Mouse (Mus musculus) small intestine, adult 2 months (tissue): ENCODE data around the gene Setd7. TPM values are rescaled to one million over a fixed set of nuclear protein-coding genes. Genes with fewer than 3 reads are reported as not detected.

Experiments
- H3K27ac ChIP-seq: fragments of 200-500 bp; 2 replicates; pipeline ENCODE4 v1.5.1; 2012; ENCODE audit warnings: low read depth, low read length, control low read depth, inconsistent platforms; ENCODE audit not compliant: insufficient read depth
- H3K27me3 ChIP-seq: fragments of 200-500 bp; 2 replicates; pipeline ENCODE4 v1.6.1; 2012; ENCODE audit warnings: mild to moderate bottlenecking, moderate library complexity, low read length, inconsistent platforms; ENCODE audit not compliant: control insufficient read depth, insufficient read depth
- H3K36me3 ChIP-seq: fragments of 200-500 bp; 2 replicates; pipeline ENCODE4 v1.6.1; 2012; ENCODE audit warnings: mild to moderate bottlenecking, low read length, control low read depth, inconsistent platforms; ENCODE audit not compliant: control insufficient read depth, insufficient read depth
- H3K4me1 ChIP-seq: fragments of 200-500 bp; 2 replicates; pipeline ENCODE4 v1.6.1; 2012; ENCODE audit warnings: low read length, inconsistent platforms, mixed read lengths; ENCODE audit not compliant: control insufficient read depth, insufficient read depth, insufficient read length
- H3K4me3 ChIP-seq: fragments of 200-500 bp; 2 replicates; pipeline ENCODE4 v1.5.1; 2012; ENCODE audit warnings: low read depth, mild to moderate bottlenecking, control low read depth, inconsistent platforms, low read length, moderate library complexity
- CTCF ChIP-seq: fragments of 200-500 bp; IDR thresholded peaks from 2 replicates; pipeline ENCODE4 v1.5.1; 2012; ENCODE audit warnings: low read depth, mild to moderate bottlenecking, control low read depth, inconsistent platforms, low read length, moderate library complexity, mixed read lengths; ENCODE audit not compliant: insufficient replicate concordance, insufficient read length; ENCODE audit errors: extremely low read depth
- POLR2A ChIP-seq: fragments of 200-500 bp; IDR thresholded peaks from 2 replicates; pipeline ENCODE4 v1.6.1; 2012; ENCODE audit warnings: low read depth, mild to moderate bottlenecking, control low read depth, inconsistent platforms, low read length, moderate library complexity
- WGBS: fragments of 180-500 bp; shearing (Covaris S2); methylation state at CpG from one replicate; pipeline ENCODE4 v1.1.7; 2018; 5-methylcytosine and 5-hydroxymethylcytosine counted together
- polyA plus RNA-seq: library from polyadenylated mRNA; depleted of rRNA; stranded (reverse); fragments of >200 nt; gene quantifications from 2 replicates; pipeline ENCODE4 v1.2.3, GENCODE M21; 2012

Gene Setd7
- polyA plus RNA-seq, 1 experiment, result 8.9 TPM

DNA sequence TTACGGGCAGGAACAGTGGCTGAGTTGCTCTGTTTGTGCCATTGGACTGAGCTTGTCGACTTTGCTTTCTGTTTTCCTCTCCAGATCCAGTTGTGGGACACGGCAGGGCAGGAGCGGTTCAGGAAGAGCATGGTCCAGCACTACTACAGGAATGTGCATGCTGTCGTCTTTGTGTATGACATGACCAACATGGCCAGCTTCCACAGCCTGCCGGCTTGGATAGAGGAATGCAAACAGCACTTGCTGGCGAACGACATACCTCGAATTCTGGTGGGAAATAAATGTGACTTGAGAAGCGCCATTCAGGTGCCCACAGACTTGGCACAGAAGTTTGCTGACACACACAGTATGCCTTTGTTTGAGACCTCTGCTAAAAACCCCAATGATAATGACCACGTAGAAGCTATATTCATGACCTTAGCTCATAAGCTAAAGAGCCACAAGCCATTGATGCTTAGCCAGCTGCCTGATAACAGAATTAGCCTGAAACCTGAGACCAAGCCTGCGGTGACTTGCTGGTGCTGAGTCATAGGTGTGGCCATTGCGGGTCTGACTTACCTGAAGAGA is 67.3 kb downstream of the Setd7 start:
- WGBS, result 79% methylated on average over 13 of the region's 13 CpGs
- H3K4me1 ChIP-seq, result no peaks in the 10 kb centered on the region
- no peak overlapping the region for H3K27ac ChIP-seq
- H3K27me3 ChIP-seq, result no peaks in the 10 kb centered on the region
- TF ChIP-seq POLR2A (no peak), CTCF (no peak)
- H3K4me3 ChIP-seq, result no peak overlapping the region
- H3K36me3 ChIP-seq, result peaks cover 13% of the 10 kb centered on the region

GRCm38 (mm10) chr3:51490088-51490753 is 70.5 kb downstream of the Setd7 start:
- WGBS, result 87% methylated on average over 7 of the region's 7 CpGs
- Histone ChIP-seq H3K4me3 (no peak overlapping the region), H3K4me1 (peaks cover 4% of the 10 kb centered on the region; the same call in 1 of the 2 replicates), H3K36me3 (peaks cover 12% of the 10 kb centered on the region), H3K27me3 (no peaks in the 10 kb centered on the region), H3K27ac (no peak overlapping the region)
- TF ChIP-seq POLR2A, result no peak
- no peak for TF ChIP-seq CTCF

DNA sequence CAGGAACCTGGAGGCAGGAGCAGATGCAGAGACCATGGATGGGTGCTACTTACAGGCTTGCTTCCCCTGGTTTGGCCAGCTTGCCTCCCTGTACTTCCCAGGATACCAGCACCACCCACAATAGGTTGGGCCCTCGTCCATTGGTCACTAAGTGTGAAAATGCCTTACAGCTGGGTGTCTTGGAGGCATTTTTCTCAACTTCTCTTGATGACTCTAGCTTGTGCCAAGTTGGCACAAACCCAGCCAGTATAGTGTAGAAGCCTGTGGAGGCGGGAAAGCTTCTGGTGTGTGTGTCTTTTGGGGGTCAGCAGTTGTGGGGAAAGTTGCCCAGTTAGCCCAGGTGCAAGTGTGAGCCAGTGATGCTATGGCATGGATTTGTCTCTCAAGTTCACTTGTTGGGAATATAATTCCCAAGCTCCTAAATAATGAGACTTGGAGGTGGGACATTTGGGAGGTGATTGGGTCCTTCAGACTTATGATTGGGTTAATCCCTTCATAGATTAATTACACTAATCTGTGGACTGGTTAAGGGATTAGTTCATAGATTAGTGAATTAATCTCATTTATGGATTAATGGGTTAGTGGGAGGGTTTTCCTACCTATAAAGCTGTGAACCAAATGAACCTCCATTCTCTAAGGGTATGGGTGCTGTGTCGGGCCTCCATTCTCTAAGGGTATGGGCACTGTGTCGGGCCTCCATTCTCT is 74.0 kb downstream of the Setd7 start:
- WGBS, result 81% methylated on average over 4 of the region's 4 CpGs
- H3K27ac ChIP-seq, result no peak overlapping the region
- TF ChIP-seq POLR2A (no peak), CTCF (no peak)
- no peak overlapping the region for H3K4me3 ChIP-seq
- H3K4me1 ChIP-seq, result peaks cover 4% of the 10 kb centered on the region; the same call in 1 of the 2 replicates
- peaks cover 1% of the 10 kb centered on the region; the same call in 1 of the 2 replicates for H3K36me3 ChIP-seq
- H3K27me3 ChIP-seq, result no peaks in the 10 kb centered on the region

- no peak overlapping the region for H3K27ac ChIP-seq
- no peak overlapping the region for H3K4me3 ChIP-seq
- peaks cover 4% of the 10 kb centered on the region; the same call in 1 of the 2 replicates for H3K4me1 ChIP-seq
- no peak for TF ChIP-seq CTCF
- TF ChIP-seq POLR2A, result no peak
- H3K27me3 ChIP-seq, result no peaks in the 10 kb centered on the region
- peaks cover 1% of the 10 kb centered on the region; the same call in 1 of the 2 replicates for H3K36me3 ChIP-seq
- WGBS, result 33% methylated on average over 4 of the region's 4 CpGs
Observed at GRCm38 (mm10) chr3:51485347-51485746, 75.3 kb downstream of the Setd7 start.

DNA sequence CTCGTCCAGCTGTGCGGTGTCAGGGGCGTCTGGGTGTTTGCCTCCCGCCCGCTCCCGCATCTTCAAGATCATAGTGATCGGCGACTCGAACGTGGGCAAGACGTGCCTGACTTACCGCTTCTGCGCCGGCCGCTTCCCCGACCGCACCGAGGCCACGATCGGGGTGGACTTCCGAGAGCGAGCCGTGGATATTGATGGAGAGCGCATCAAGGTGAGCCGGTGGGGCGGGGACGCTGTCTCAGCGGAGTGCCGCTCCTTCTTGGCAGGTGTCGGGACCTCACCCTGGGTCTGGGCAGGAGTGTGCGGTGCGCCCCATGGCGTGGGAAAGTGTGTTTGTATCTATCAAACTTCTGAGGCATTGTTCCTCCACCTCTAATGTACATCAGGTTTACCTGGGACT is 76.3 kb downstream of the Setd7 start:
- peak overlapping the region; percentile 93; the same call in 1 of the 2 replicates for H3K27ac ChIP-seq
- under 1% methylated on average over 33 of the region's 33 CpGs for WGBS

GRCm38 (mm10) chr3:51483741-51484359 is 76.8 kb downstream of the Setd7 start, which contains the start of gene Rab33b:
TSS of gene Rab33b (plus strand) at chr3:51483920.
- H3K27ac ChIP-seq, result peak within 1 kb of the TSS; percentile 93
- peaks cover 1% of the 10 kb centered on the region; the same call in 1 of the 2 replicates for H3K36me3 ChIP-seq
- no peaks in the 10 kb centered on the region for H3K27me3 ChIP-seq
- under 1% methylated on average over 69 of the region's 70 CpGs for WGBS
- TF ChIP-seq POLR2A (peak; percentile 85), CTCF (no peak)
- H3K4me1 ChIP-seq, result peaks cover 4% of the 10 kb centered on the region; the same call in 1 of the 2 replicates
- H3K4me3 ChIP-seq, result peak within 1 kb of the TSS; percentile 70

More for the DNA sequence above, 76.3 kb downstream of the Setd7 start:
- Histone ChIP-seq H3K4me3 (peak overlapping the region; percentile 70), H3K27me3 (no peaks in the 10 kb centered on the region), H3K36me3 (peaks cover 1% of the 10 kb centered on the region; the same call in 1 of the 2 replicates), H3K4me1 (peaks cover 4% of the 10 kb centered on the region; the same call in 1 of the 2 replicates)
- TF ChIP-seq POLR2A (no peak), CTCF (no peak)
